Mouse (Mus musculus): ENCODE results near the gene Smco3. TPM values are rescaled to one million over a fixed set of nuclear protein-coding genes. Genes with fewer than 3 reads are reported as not detected.
"Not testable (repeated sequence)": the region's sequence is repeated elsewhere in the genome, so short reads cannot be mapped to it uniquely, and the experiment has no call there.

The Smco3 gene
- polyA plus RNA-seq, 1 experiment from 2014 or later: 0.14 TPM

DNA sequence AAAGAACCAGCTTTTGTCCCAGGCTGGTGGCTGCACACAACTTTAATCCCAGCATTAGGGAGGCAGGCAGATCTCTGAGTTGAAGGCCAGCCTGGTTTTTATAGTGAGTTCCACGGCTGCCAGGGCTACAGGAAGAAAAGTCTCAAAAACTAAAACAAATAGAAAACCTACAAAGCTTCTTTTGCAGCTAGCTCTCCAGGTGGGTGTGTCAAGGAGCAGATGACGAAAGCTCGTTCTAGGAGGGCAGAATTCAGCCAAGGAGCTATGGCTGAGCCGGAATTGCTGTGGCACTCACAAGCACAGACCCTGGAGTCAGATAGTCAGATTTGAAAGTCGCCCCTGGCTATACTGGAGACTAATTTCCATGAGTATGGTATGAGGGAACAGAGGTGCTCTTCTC is 28.4 kb downstream of the Smco3 start:
- Histone ChIP-seq H3K36me3 (ENCODE audit: control insufficient read depth, insufficient read depth, low read length) (no peaks in the 10 kb centered on the region), H3K4me1 (ENCODE audit: control insufficient read depth, insufficient read depth, low read length) (peaks cover 29% of the 10 kb centered on the region), H3K27ac (replicated peaks; ENCODE audit: low read depth, low read length) (no peak overlapping the region), H3K27me3 (ENCODE audit: control insufficient read depth, insufficient read depth, low read length) (no peaks in the 10 kb centered on the region), H3K4me3 (replicated peaks; ENCODE audit: low read depth, low read length) (no peak overlapping the region), H3K4me2 (ENCODE audit: low read length) (no peak overlapping the region), H3K9me3 (ENCODE audit: control insufficient read depth, low read length) (no peaks in the 10 kb centered on the region), H3K9ac (replicated peaks; ENCODE audit: low read length) (no peak overlapping the region)
- DNase-seq (no peak), ATAC-seq (ENCODE audit: low FRiP score, low TSS enrichment) (no peak)
- WGBS: 67% methylated on average over 5 of the region's 5 CpGs

DNA sequence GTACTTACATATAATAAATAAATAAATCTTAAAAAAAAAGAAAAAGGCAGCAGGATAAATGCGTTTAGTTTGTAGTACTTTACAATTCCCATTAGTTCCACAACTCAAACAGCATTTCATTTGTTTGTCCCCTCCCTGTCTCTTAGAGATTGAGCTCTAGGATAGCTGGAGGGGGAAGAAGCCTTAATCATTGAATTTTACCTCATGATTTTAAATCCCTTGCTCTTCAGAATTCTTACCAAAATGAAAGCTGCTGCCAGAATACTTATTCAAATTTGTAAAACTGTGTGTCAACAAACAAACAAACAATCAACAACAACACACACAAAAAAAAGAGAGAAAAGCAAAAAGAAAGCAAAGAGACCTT is 29.9 kb downstream of the Smco3 start:
- DNase-seq: no peak
- ATAC-seq (ENCODE audit: low FRiP score, low TSS enrichment): no peak
- Histone ChIP-seq H3K9me3 (ENCODE audit: control insufficient read depth, low read length) (no peaks in the 10 kb centered on the region), H3K36me3 (ENCODE audit: control insufficient read depth, insufficient read depth, low read length) (no peaks in the 10 kb centered on the region), H3K4me1 (ENCODE audit: control insufficient read depth, insufficient read depth, low read length) (peaks cover 29% of the 10 kb centered on the region), H3K27me3 (ENCODE audit: control insufficient read depth, insufficient read depth, low read length) (no peaks in the 10 kb centered on the region), H3K9ac (replicated peaks; ENCODE audit: low read length) (no peak overlapping the region), H3K27ac (replicated peaks; ENCODE audit: low read depth, low read length) (no peak overlapping the region), H3K4me3 (replicated peaks; ENCODE audit: low read depth, low read length) (no peak overlapping the region), H3K4me2 (ENCODE audit: low read length) (no peak overlapping the region; the same call in 1 of the 2 replicates)
- 88% methylated on average over 1 of the region's 1 CpGs for WGBS

DNA sequence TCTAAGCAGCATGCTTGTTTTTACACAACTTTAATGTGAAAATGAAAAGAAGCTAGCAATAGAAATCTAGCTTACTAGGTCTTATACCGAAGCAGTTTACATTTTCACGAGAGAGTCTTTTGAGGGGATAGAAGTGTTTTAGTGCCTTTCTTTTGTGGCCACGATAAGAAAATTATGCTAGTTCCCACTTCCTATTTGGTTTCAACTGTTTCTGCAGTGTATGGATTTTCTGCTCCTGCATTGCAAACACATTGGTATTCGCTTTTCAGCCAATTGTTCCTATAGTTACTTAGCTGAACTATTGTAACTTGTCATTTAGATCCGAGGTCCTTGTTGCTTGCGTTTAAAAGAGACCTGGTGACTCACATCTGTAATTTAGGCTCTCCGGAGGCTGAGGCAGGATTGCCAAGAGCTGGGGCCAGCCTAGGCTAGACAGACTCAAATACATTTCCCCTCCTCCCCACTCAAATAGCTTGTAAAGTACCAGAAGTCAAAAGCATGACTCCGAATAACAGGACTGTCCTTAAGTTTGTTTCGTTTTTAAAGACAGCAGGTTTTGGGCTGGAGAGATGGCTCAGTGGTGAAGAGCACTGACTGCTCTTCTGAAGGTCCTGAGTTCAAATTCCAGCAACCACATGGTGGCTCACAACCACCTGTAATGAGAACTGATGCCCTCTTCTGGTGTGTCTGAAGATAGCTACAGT is 30.4 kb downstream of the Smco3 start:
- H3K4me3 ChIP-seq (replicated peaks; ENCODE audit: low read depth, low read length): peak overlapping the region; percentile 60
- H3K36me3 ChIP-seq (ENCODE audit: control insufficient read depth, insufficient read depth, low read length): no peaks in the 10 kb centered on the region
- H3K9me3 ChIP-seq (ENCODE audit: control insufficient read depth, low read length): no peaks in the 10 kb centered on the region
- WGBS: 31% methylated on average over 9 of the region's 9 CpGs
- H3K4me2 ChIP-seq (ENCODE audit: low read length): peak overlapping the region; percentile 80
- peaks cover 26% of the 10 kb centered on the region for H3K4me1 ChIP-seq (ENCODE audit: control insufficient read depth, insufficient read depth, low read length)
- H3K27me3 ChIP-seq (ENCODE audit: control insufficient read depth, insufficient read depth, low read length): no peaks in the 10 kb centered on the region
- ATAC-seq (ENCODE audit: low FRiP score, low TSS enrichment): no peak
- no peak overlapping the region for H3K9ac ChIP-seq (replicated peaks; ENCODE audit: low read length)
- H3K27ac ChIP-seq (replicated peaks; ENCODE audit: low read depth, low read length): peak overlapping the region; percentile 99
- no peak for DNase-seq

DNA sequence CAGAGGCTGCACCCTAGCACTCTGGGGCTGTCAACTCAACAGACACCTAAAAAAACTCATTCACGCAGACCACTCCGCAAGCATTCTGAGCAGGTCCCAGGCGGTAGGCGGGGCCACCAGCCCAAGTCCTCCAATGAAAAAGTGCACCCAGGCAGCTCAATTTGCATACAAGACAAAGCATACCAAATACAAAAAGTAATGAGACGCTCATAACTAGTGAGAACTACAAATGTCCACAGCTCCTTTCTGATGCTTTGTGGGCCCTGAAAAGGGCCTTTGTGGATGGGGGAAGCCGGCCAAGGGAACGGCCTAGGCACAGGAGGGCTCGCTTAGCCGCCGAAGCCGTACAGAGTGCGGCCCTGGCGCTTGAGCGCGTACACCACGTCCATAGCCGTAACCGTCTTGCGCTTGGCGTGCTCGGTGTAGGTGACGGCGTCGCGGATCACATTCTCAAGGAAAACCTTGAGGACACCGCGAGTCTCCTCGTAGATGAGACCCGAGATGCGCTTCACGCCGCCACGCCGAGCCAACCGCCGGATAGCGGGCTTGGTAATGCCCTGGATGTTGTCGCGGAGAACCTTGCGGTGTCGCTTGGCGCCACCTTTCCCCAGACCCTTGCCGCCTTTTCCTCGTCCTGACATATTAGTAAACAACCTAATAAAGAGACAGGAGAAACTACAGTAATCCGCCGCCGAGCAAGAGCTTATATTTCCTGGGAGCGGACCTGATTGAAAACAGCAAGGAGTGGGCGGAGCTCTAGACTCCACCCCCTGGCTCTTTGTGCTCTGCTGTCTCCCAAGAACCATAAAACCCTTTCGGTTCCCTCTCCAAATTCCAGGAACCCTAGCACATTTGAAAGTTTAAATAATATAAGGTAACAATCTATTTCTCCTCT is 31.3 kb downstream of the Smco3 start, which contains the start of gene Hist4h4:
Gene Hist4h4 (minus strand): TSS at position 677 of the 895 bp plus-strand sequence.
- under 1% methylated on average over 50 of the region's 50 CpGs for WGBS
- H3K4me1 ChIP-seq (ENCODE audit: control insufficient read depth, insufficient read depth, low read length): peaks cover 22% of the 10 kb centered on the region
- peak within 1 kb of the TSS; percentile 60 for H3K4me3 ChIP-seq (replicated peaks; ENCODE audit: low read depth, low read length)
- peak; percentile 69 for ATAC-seq (ENCODE audit: low FRiP score, low TSS enrichment)
- H3K4me2 ChIP-seq (ENCODE audit: low read length): peak within 1 kb of the TSS; percentile 80
- no peaks in the 10 kb centered on the region for H3K36me3 ChIP-seq (ENCODE audit: control insufficient read depth, insufficient read depth, low read length)
- no peaks in the 10 kb centered on the region for H3K27me3 ChIP-seq (ENCODE audit: control insufficient read depth, insufficient read depth, low read length)
- DNase-seq: peak; percentile 96
- peak within 1 kb of the TSS; percentile 87 for H3K9ac ChIP-seq (replicated peaks; ENCODE audit: low read length)
- H3K9me3 ChIP-seq (ENCODE audit: control insufficient read depth, low read length): no peaks in the 10 kb centered on the region
- H3K27ac ChIP-seq (replicated peaks; ENCODE audit: low read depth, low read length): peak within 1 kb of the TSS; percentile 99

DNA sequence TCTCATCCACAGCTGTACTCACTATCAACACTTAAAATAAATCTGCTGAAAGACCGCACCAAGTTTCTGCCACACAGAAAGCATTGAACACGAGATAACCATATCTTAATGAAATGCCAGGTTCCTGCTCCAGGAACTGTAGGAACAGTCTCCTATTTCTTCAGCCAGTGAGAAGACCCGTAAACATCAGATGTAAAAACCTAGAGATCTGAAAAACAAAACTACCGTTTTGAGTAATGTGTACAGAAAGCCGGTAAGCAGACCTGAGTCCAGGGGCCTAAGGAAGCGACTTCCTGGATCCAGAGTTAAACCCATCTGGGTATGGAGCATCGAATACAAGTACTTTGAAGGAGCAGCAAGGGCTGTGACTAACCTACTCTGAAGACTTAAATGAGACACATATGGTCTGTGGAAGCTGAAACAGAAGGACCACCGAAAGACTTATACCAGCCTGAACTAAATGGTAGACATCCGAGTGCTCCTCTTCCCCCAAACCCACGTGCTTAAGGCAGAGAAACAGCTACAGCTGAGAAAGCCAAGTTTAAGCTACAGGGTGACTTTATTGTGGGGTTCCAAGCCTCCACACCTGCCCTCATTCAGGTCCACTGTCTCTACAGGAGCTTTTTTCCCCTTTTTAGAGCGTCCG is 32.0 kb downstream of the Smco3 start:
- ATAC-seq (ENCODE audit: low FRiP score, low TSS enrichment): no peak
- 24% methylated on average over 12 of the region's 12 CpGs for WGBS

DNA sequence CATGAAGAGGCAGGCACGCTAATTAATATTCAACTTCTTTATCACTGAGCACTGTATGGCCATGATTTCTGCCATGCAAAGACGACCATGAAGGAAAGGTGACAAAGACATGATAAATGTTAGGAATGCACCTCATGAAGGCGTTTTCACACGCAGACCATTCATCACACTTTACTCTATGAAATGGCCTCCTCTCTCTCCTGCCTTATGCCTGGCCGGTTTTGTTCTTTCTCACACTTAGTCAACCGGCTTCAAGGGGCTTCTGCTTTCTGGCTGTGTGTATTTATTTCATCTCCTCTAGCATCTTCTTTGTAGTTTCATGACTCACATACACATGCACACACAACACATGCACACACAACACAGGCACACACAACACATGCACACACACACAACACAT is 34.0 kb downstream of the Smco3 start:
- Histone ChIP-seq H3K4me1 (ENCODE audit: control insufficient read depth, insufficient read depth, low read length) (peaks cover 11% of the 10 kb centered on the region; the same call in 1 of the 2 replicates), H3K9ac (replicated peaks; ENCODE audit: low read length) (no peak overlapping the region), H3K27ac (replicated peaks; ENCODE audit: low read depth, low read length) (no peak overlapping the region), H3K27me3 (ENCODE audit: control insufficient read depth, insufficient read depth, low read length) (no peaks in the 10 kb centered on the region), H3K4me2 (ENCODE audit: low read length) (no peak overlapping the region), H3K9me3 (ENCODE audit: control insufficient read depth, low read length) (no peaks in the 10 kb centered on the region), H3K36me3 (ENCODE audit: control insufficient read depth, insufficient read depth, low read length) (no peaks in the 10 kb centered on the region), H3K4me3 (replicated peaks; ENCODE audit: low read depth, low read length) (no peak overlapping the region)
- ATAC-seq (ENCODE audit: low FRiP score, low TSS enrichment): no peak
- no peak for DNase-seq
- 88% methylated on average over 6 of the region's 6 CpGs for WGBS

More for the DNA sequence above, 32.0 kb downstream of the Smco3 start:
- Histone ChIP-seq H3K9ac (replicated peaks; ENCODE audit: low read length) (peak overlapping the region; percentile 87; the same call in 1 of the 2 replicates), H3K4me2 (ENCODE audit: low read length) (peak overlapping the region; percentile 80), H3K36me3 (ENCODE audit: control insufficient read depth, insufficient read depth, low read length) (no peaks in the 10 kb centered on the region), H3K4me1 (ENCODE audit: control insufficient read depth, insufficient read depth, low read length) (peaks cover 18% of the 10 kb centered on the region), H3K27me3 (ENCODE audit: control insufficient read depth, insufficient read depth, low read length) (no peaks in the 10 kb centered on the region), H3K9me3 (ENCODE audit: control insufficient read depth, low read length) (no peaks in the 10 kb centered on the region), H3K27ac (replicated peaks; ENCODE audit: low read depth, low read length) (peak overlapping the region; percentile 99), H3K4me3 (replicated peaks; ENCODE audit: low read depth, low read length) (peak overlapping the region; percentile 60)
- no peak for DNase-seq

DNA sequence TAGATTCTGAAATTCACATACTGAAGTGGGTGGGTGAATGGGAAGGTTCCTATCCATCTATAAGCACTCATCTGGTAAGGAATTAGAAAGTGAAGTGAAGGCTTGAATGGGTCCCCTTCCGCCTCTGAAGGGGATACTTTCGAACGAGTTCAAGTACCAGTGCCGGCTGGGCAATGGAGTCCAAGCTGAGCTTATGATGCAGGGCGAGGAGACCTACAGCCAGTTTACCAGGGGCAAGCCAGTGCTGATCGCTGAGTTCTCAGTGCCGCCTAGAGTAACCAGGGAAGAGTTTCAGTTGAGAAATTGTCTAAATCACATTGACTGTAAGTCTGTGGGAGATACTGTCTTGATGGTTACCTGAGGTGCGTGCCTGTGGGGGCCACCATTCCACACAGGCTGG is 34.5 kb downstream of the Smco3 start:
- no peak for DNase-seq

DNA sequence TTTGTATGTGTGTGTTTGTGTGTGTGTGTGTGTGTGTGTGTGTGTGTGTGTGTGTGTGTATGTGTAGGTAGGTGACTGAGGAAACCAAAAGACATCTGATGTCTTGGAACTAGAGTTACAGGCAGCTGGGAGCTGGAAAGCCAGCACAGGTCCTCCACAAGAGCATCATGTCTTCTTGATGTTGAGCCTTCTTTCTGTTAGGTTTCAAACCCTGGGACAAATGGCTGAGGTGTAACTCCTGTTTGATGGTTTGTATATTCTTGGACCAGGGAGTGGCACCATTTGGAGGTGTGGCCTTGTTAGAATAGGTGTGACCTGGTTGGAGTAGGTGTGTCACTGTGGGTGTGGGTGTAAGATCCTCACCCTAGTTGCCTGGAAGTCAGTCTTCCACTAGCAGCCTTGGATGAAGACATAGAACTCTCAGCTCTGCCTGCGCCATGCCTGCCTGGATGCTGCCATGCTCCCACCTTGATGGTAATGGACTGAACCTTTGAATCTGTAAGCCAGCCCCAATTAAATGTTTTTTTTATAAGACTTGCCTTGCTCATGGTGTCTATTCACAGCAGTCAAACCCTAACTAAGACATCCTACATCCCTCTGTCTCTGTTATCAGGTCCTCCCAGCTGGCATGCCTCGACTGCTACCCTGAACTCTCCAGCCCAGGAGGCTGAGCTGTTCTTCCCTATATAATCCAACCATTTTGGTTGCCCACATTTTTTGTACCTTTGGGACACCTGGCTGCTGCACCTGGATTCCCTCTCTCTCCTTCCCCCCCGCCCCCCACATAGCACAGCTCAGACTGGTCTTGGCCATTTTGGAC is 37.2 kb downstream of the Smco3 start:
- DNase-seq; H3K9me3 ChIP-seq (ENCODE audit: control insufficient read depth, low read length); H3K27me3 ChIP-seq (ENCODE audit: control insufficient read depth, insufficient read depth, low read length); ATAC-seq (ENCODE audit: low FRiP score, low TSS enrichment); H3K4me2 ChIP-seq (ENCODE audit: low read length); H3K36me3 ChIP-seq (ENCODE audit: control insufficient read depth, insufficient read depth, low read length); H3K4me3 ChIP-seq (replicated peaks; ENCODE audit: low read depth, low read length); H3K9ac ChIP-seq (replicated peaks; ENCODE audit: low read length); H3K27ac ChIP-seq (replicated peaks; ENCODE audit: low read depth, low read length): not testable (repeated sequence)
- H3K4me1 ChIP-seq (ENCODE audit: control insufficient read depth, insufficient read depth, low read length): peaks cover 13% of the 10 kb centered on the region
- 87% methylated on average over 3 of the region's 3 CpGs for WGBS

More for the DNA sequence above, 34.5 kb downstream of the Smco3 start:
- WGBS: 91% methylated on average over 8 of the region's 8 CpGs
- Histone ChIP-seq H3K27me3 (ENCODE audit: control insufficient read depth, insufficient read depth, low read length) (no peaks in the 10 kb centered on the region), H3K36me3 (ENCODE audit: control insufficient read depth, insufficient read depth, low read length) (no peaks in the 10 kb centered on the region), H3K27ac (replicated peaks; ENCODE audit: low read depth, low read length) (no peak overlapping the region), H3K4me3 (replicated peaks; ENCODE audit: low read depth, low read length) (no peak overlapping the region), H3K9me3 (ENCODE audit: control insufficient read depth, low read length) (no peaks in the 10 kb centered on the region), H3K4me2 (ENCODE audit: low read length) (no peak overlapping the region), H3K4me1 (ENCODE audit: control insufficient read depth, insufficient read depth, low read length) (peaks cover 11% of the 10 kb centered on the region; the same call in 1 of the 2 replicates), H3K9ac (replicated peaks; ENCODE audit: low read length) (no peak overlapping the region)
- no peak for ATAC-seq (ENCODE audit: low FRiP score, low TSS enrichment)

Measured in midbrain, embryonic 14.5 days (tissue).